Mouse (Mus musculus) layer of hippocampus, adult 18-20 months (tissue): ENCODE measurements at regions not wholly inside any gene's neighbourhood (a gene's known extent, or its start where the extent isn't known, plus 50 kb on each side); places are given as distances from the start of the nearest gene placed in this dataset.

Source experiments
- DNase-seq, 2 experiments: peaks; one replicate each; pipeline ENCODE4 v3.0.0; 2022; ENCODE audit warnings: low spot score in 2 of 2

- no peak for DNase-seq
Observed at GRCm38 (mm10) chr5:138875180-138876076, 55.5 kb downstream of the Gm5294 start.

- no peak for DNase-seq
Observed at GRCm38 (mm10) chr5:138881649-138882226, 61.9 kb downstream of the Gm5294 start.

GRCm38 (mm10) chr5:138883573-138883972, 63.7 kb downstream of the Gm5294 start:
- DNase-seq, result no peak

- DNase-seq, result no peak
Observed at GRCm38 (mm10) chr5:138885905-138886304, 66.0 kb downstream of the Gm5294 start.

- no peak for DNase-seq
Observed at GRCm38 (mm10) chr5:138888749-138889148, 68.9 kb downstream of the Gm5294 start.

GRCm38 (mm10) chr5:138889760-138890159, 69.9 kb downstream of the Gm5294 start:
- DNase-seq, result no peak

- peak; percentile 56 to 75 for DNase-seq
Observed at GRCm38 (mm10) chr5:138894496-138894895, 74.6 kb downstream of the Gm5294 start.

GRCm38 (mm10) chr5:138897255-138897654, 77.4 kb downstream of the Gm5294 start:
- no peak for DNase-seq

GRCm38 (mm10) chr5:138898440-138898839, 78.6 kb downstream of the Gm5294 start:
- no peak for DNase-seq

- peak; percentile 46 to 66 for DNase-seq
Observed at GRCm38 (mm10) chr5:138900952-138901599, 81.2 kb downstream of the Gm5294 start.

- no peak for DNase-seq
Observed at GRCm38 (mm10) chr5:138902316-138902715, 82.4 kb downstream of the Gm5294 start.

- DNase-seq, result no peak
Observed at GRCm38 (mm10) chr5:138911769-138912710, 85.1 kb downstream of the Pdgfa start.

- DNase-seq, result no peak
Observed at GRCm38 (mm10) chr5:138912711-138913105, 84.5 kb downstream of the Pdgfa start.

- no peak for DNase-seq
Observed at GRCm38 (mm10) chr5:138915068-138915467, 82.1 kb downstream of the Pdgfa start.

GRCm38 (mm10) chr5:138915496-138915895, 81.7 kb downstream of the Pdgfa start:
- DNase-seq, result no peak

- DNase-seq, result peak; percentile 48 to 61
Observed at GRCm38 (mm10) chr5:138920156-138920845, 76.9 kb downstream of the Pdgfa start.

- no peak for DNase-seq
Observed at GRCm38 (mm10) chr5:138922116-138922515, 75.1 kb downstream of the Pdgfa start.
